7 mouse cellular contexts compared by ENCODE assay signal in the genomic region with DNA sequence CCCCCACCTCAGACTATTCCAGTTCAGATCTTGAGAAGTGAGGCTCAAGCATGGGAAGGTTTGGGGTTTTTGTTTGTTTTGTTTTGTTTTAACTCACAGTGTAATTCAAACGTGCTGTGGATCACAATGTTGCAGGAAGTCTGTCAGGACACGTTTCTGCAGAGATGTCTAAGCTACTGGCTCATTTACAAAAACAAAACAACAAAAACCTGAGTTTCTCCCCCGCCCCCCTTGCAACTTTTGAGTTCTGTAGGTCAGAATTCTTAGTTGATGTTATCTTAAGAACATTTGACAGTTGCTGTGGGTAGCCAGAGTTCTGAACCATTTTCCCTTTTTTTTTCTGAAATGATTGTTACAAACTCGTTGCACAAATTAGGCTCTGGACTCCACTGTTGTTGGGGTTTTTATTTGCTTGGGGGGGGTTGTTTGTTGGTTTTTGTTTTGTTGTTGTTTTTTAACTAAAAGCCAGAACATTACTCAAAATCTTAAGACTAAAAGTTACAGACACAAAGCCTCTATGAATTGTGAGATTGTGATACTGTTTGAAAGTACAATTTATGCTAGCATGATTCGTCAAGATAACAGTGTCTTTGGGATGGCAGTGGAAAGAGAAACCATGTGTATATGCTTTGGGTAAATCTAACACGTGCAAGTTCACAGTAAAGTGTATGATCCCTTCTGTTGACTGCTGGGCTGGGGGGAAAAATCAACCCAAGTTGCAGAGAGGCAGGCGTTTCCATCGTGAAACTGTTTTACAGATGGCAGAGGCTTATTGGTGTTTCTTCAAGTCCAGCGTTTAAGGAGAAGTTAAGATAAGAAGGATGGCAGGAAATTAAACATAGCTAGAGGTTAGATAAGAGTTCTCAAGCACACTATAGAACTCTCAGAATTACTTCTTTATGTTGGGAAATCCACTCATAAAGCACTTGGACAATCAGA. TPM values are rescaled to one million over a fixed set of nuclear protein-coding genes. Genes with fewer than 3 reads are reported as not detected.
DNase-seq lines count a peak whose midpoint lies in the region; ATAC-seq lines count a peak whose summit lies in the region.

No protein-coding gene starts in this region.

- H3K4me3 ChIP-seq in megakaryocyte, embryonic 14.5 days (replicated peaks) = peak overlapping the region; percentile 94
- H3K4me3 ChIP-seq in embryonic facial prominence, embryonic 14.5 days (ENCODE audit: low read depth, low read length) = peak overlapping the region; percentile 45
- H3K4me3 ChIP-seq in limb, embryonic 15.5 days = peak overlapping the region; percentile 58
- peak overlapping the region; percentile 57 for H3K4me3 ChIP-seq in stomach, embryonic 15.5 days (replicated peaks)

- peaks cover 7% of the 10 kb centered on the region for H3K27me3 ChIP-seq in megakaryocyte, embryonic 14.5 days (replicated peaks)
- H3K27me3 ChIP-seq in embryonic facial prominence, embryonic 14.5 days (replicated peaks; ENCODE audit: control insufficient read depth, insufficient read depth, low read length) = 0 out of 2 replicates have a peak, but pooled peaks cover 3% of the 10 kb centered on the region
- peaks cover 4% of the 10 kb centered on the region for H3K27me3 ChIP-seq in limb, embryonic 15.5 days
- no peaks in the 10 kb centered on the region for H3K27me3 ChIP-seq in stomach, embryonic 15.5 days (replicated peaks)

- peaks cover 33% of the 10 kb centered on the region for H3K4me1 ChIP-seq in megakaryocyte, embryonic 14.5 days
- no peaks in the 10 kb centered on the region for H3K4me1 ChIP-seq in embryonic facial prominence, embryonic 14.5 days (ENCODE audit: control insufficient read depth, insufficient read depth, low read length)
- H3K4me1 ChIP-seq in limb, embryonic 15.5 days = no peaks in the 10 kb centered on the region
- H3K4me1 ChIP-seq in stomach, embryonic 15.5 days = no peaks in the 10 kb centered on the region

- no peaks in the 10 kb centered on the region for H3K36me3 ChIP-seq in megakaryocyte, embryonic 14.5 days (replicated peaks; ENCODE audit: low read length)
- H3K36me3 ChIP-seq in embryonic facial prominence, embryonic 14.5 days (ENCODE audit: control insufficient read depth, insufficient read depth, low read length) = no peaks in the 10 kb centered on the region
- H3K36me3 ChIP-seq in limb, embryonic 15.5 days = no peaks in the 10 kb centered on the region
- no peaks in the 10 kb centered on the region for H3K36me3 ChIP-seq in stomach, embryonic 15.5 days

- ATAC-seq in megakaryocyte, adult 5-6 weeks (ENCODE audit: poor library complexity, severe bottlenecking) = no peak
- ATAC-seq in embryonic facial prominence, embryonic 14.5 days (ENCODE audit: low read depth) = no peak
- no peak for ATAC-seq in limb, embryonic 15.5 days (ENCODE audit: insufficient number of reproducible peaks, low FRiP score, low TSS enrichment, low read depth)
- no peak for ATAC-seq in stomach, embryonic 15.5 days (ENCODE audit: insufficient read depth, low FRiP score, low read depth)

- DNase-seq in embryonic facial prominence, embryonic 14.5 days (ENCODE audit: low spot score) = no peak
- no peak for DNase-seq in ovary, adult 18-20 months (ENCODE audit: low spot score)
- DNase-seq in layer of hippocampus, postnatal 25 days (ENCODE audit: extremely low spot score in 1 of 2, low spot score in 1 of 2) = no peak

- 25% methylated on average over 9 of the region's 9 CpGs for WGBS in embryonic facial prominence, embryonic 14.5 days
- WGBS in limb, embryonic 15.5 days = 31% methylated on average over 9 of the region's 9 CpGs
- WGBS in stomach, embryonic 15.5 days = 21% methylated on average over 9 of the region's 9 CpGs

- H3K9me3 ChIP-seq in megakaryocyte, embryonic 14.5 days = no peaks in the 10 kb centered on the region
- H3K9me3 ChIP-seq in embryonic facial prominence, embryonic 14.5 days (ENCODE audit: control insufficient read depth, low read length) = no peaks in the 10 kb centered on the region
- no peaks in the 10 kb centered on the region for H3K9me3 ChIP-seq in limb, embryonic 15.5 days
- no peaks in the 10 kb centered on the region for H3K9me3 ChIP-seq in stomach, embryonic 15.5 days

- H3K4me2 ChIP-seq in embryonic facial prominence, embryonic 14.5 days (ENCODE audit: low read depth, low read length) = peak overlapping the region; percentile 57
- peak overlapping the region; percentile 44 for H3K4me2 ChIP-seq in limb, embryonic 15.5 days
- peak overlapping the region; percentile 48 for H3K4me2 ChIP-seq in stomach, embryonic 15.5 days

- H3K9ac ChIP-seq in embryonic facial prominence, embryonic 14.5 days (ENCODE audit: low read depth, low read length) = peak overlapping the region; percentile 61
- 0 out of 2 replicates have a peak overlapping the region, but pooled peaks have one; percentile 14 for H3K9ac ChIP-seq in limb, embryonic 15.5 days
- peak overlapping the region; percentile 12; the same call in 1 of the 2 replicates for H3K9ac ChIP-seq in stomach, embryonic 15.5 days

- peak overlapping the region; percentile 75 for H3K27ac ChIP-seq in embryonic facial prominence, embryonic 14.5 days (replicated peaks; ENCODE audit: low read depth, low read length)
- H3K27ac ChIP-seq in limb, embryonic 15.5 days = peak overlapping the region; percentile 76
- H3K27ac ChIP-seq in stomach, embryonic 15.5 days = peak overlapping the region; percentile 44; the same call in 1 of the 2 replicates

RNA-seq across cellular contexts. Expression of a gene that starts 0.8 kb away (rescaled TPM):
- 4.3 TPM in 1 of 2 replicates, not detected in the other for polyA plus RNA-seq in megakaryocyte, embryonic 14.5 days (2012; ENCODE audit: insufficient read depth, low replicate concordance)
- total RNA-seq in megakaryocyte, adult 5-6 weeks (2015) = 5.8 and 6.5 TPM in 2 replicates
- total RNA-seq in megakaryocyte, adult 5-6 weeks (2017) = 4.1 and 4.6 TPM in 2 replicates
- 11.8 and 11.9 TPM in 2 replicates for polyA plus RNA-seq in embryonic facial prominence, embryonic 14.5 days (2014; fragmentation: Nextera tagmentation; extraction: Ambion mirVana)
- 8.4 and 9.6 TPM in 2 replicates for polyA plus RNA-seq in limb, embryonic 15.5 days (2015; fragmentation: Nextera tagmentation; extraction: Ambion mirVana)
- polyA plus RNA-seq in stomach, embryonic 15.5 days (2015; fragmentation: Nextera tagmentation; extraction: Ambion mirVana) = 9.3 and 10.1 TPM in 2 replicates
- total RNA-seq in layer of hippocampus, postnatal 25 days (2021) = 10 to 100 TPM; 11.5 to 11.6 TPM
